Mouse (Mus musculus) common myeloid progenitor, adult 5-6 weeks (primary cell): ENCODE measurements around the gene 3110082J24Rik. TPM values are rescaled to one million over a fixed set of nuclear protein-coding genes. Genes with fewer than 3 reads are reported as not detected.

Experiments used
- ATAC-seq: replicated peaks from 2 replicates; pipeline ENCODE4 v1.8.0; 2016; ENCODE audit warnings: low read depth, mild to moderate bottlenecking, moderate TSS enrichment, inconsistent platforms; ENCODE audit not compliant: poor library complexity, severe bottlenecking
- total RNA-seq: library from RNA; stranded (forward); fragments of 200-1000, 187-1606 nt; gene quantifications from 2 replicates; pipeline ENCODE4 v1.2.3, GENCODE M21; 2017

The 3110082J24Rik gene
- total RNA-seq: not detected in 2 replicates

DNA sequence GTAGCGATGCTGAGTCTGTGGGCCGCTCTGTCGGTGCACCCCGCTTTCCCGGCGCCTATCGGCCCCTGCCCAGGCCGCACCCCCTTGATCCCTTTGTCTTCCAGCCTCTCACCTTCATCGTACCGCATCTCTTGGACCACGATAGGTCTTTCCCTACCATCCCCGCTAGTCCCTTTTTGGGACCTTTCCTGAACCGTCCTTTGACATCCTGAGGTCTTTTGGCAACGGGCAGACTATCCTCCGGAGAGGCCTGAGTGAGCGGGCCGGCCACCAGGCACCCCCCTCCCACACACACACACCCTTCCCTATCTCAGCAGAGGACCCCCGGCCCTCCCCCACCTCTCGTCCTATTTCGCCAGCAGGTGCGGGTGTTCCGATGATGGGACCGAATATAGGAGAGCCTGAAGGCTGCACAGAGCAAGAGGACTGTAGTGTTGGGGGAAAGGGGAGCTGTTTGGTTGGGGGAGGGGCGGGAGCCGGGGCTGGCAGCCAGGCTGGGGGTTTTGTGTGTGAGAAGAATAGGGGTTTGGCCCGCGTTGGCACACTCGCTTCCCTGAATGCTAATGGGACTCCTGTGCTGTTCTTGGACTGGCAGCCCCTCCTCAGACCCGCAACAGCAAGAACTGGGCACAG, at the start of gene 3110082J24Rik:
3110082J24Rik (minus strand) TSS at position 419 of the 633 bp plus-strand sequence.
- ATAC-seq: no peak

DNA sequence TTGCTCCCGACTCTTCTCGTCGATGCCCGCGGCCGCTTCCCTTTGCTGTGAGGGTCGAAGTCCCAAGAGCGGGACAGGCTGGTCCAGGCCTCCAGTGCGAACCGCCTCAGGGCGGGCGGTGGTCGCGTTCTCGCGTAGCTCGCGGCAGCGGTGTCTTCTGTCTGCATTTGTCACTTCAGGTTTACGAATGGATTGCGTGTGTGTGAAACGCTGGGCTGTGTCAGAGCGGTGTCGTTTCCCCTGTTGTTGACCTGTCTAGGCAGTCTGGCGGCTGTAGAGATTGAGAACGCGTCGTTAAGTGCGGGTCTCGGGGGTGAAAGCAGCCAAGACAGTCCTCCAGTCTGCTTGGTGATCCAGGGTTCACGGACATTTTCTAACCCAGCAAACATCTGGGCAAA, 49.5 kb upstream of the 3110082J24Rik start:
- ATAC-seq: peak; percentile 24; the same call in 1 of the 2 replicates

DNA sequence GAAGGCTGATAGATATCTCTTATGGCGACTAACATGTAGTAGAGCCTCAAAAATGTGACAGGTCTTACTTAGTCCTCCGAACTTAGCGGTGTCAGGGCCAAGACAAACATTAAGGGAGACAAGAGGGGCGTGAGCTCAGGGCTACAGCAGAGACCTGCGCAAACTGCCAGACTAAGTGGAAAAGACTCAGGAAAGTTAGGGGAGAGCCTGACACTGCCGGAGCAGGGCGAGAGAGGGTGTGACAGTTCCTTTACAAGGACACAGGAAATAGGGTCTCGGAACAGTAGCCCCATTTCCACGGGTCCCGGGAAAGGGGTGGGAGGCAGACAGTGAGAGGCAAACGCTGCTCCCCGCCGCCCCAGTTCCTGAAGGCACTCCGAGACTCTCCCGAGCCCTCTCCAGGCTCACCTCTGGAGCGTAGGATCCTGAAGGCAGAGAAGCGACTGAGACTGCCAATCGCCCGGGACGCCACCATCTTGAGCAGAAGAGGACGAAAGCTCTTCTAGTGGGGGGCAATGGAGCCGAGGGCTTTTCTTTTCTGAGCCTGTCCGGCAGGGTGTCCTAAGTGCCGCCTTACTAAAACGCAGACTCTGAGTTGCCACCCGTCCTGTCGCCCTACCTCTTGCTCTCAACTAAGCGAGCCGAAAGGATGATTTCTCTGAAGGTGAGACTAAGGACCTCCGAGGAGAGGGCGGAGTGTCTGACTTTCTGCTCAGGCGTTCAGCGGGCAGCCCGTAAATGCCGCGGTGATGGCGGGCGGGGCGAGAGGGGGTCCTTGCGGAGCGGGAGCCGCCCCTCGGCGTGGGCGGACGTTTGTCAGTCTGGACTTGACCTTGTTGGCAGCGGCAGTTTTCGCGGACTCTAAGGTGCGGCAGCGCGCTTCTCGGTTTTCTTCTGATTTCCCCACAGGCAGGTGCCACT, 48.8 kb upstream of the 3110082J24Rik start, which contains the start of the genes Hadha and Hadhb:
Hadha (minus strand) TSS at position 689 of the 921 bp plus-strand sequence.
Hadhb (plus strand) TSS at position 775 of the 921 bp plus-strand sequence.
- peak; percentile 90 for ATAC-seq

DNA sequence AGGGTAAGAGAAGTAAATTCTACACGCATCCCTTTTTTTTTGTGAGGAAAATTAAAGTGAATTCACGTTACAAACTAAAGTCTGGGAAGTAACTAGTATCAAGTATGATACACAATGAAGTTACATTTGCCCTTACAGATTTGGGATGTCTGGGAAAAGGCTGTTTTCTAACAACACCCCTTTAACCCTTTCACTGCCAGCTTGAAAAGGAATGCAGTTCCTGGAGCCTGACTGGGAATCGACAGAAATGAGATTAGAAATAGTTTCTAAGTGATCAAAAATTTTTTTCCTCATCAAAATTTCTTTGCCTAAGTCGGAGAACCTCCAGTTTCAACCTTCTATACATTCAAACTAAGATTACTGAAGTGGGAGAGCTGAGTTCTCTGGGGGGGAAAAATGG, 48.1 kb upstream of the 3110082J24Rik start:
- ATAC-seq: no peak

DNA sequence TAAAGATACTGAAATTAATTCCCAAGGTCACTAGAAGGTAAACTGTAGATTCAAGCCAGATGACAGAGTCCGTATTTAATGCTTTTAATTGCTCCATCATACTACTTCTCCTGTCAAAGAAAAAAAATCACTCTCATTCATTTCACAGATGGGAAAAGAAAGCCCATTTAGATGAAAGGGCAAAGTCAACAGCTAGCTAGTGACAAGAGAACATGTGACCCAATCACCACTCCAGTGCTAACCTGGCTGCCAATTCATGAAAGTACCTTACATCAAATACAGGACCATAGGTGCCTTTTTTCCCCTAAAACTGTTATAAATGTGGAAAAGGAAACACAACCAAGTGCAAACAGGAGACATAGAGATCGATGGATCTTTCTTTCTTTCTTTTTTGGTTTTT, 47.3 kb upstream of the 3110082J24Rik start:
- no peak for ATAC-seq

DNA sequence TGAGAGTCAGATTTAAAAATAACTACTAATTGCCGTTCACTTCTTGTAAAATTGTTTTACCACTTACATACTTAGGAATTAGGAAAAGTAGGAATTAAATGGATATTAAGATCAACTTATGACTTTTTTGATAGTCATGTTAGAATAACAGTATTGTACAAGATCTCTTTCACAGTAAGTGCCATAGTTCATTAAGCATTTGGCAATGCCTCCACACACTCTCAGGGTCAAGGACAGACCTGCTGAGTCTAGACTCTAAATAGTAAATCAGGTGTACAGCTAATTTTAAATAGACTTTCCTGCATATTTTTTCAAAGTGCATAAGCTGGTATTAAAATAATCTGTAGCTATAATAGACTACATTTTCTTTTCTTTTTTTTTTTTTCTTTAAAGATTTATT, 46.5 kb upstream of the 3110082J24Rik start:
- no peak for ATAC-seq

DNA sequence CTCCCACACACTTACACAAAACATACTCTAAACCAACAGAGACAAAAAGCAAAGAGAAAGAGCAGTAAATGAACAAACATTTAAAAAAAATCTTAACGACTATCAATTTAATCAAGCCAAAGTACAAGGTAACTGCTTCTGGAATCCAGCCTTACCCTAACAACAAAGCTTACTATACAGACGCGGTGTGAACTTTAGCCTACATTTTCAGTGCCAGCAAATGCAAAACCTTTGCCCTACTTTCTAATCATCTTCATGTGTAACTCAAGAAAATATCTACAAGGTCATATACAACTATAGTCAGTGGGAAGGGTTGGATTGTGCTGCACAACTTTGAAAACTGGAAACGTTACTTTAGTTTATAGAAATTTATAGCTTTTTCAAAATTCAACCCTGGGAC, 46.1 kb upstream of the 3110082J24Rik start:
- no peak for ATAC-seq

DNA sequence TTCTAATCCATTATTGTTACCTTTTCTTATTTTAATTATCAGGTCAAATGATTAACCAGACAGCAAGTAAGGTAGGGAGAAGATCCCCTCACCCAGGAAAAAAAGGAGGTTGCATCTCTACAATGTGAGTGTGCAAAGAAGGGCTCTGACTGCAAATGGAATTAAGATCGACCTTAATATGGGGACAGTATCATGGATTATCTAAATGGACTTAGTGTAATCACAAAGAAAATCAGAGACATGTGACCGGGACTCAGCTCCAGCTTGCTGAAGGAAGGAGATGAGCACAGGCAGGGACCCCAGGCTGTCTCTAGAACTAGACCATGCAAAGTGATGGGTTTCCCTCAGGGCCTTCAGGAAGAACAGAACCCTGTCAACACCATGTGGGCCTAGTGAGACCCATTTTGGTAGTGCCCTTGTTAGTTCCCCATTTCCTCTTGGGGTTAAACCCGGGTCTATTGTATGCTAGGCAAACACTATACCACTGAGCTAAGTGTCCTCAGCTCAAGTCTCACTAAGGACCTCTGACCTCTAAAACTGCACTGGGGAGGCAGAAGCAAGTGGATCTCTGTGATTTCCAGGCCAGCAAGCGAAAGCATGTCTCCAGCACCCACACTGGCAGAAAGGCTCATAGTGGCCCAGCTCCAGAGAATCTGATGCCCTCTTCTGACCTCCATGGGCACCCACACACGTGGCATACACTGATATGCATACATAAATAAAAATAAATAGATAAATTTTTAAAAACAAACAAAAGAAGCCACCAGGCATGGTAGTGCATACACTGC, 42.4 kb upstream of the 3110082J24Rik start:
- no peak for ATAC-seq

DNA sequence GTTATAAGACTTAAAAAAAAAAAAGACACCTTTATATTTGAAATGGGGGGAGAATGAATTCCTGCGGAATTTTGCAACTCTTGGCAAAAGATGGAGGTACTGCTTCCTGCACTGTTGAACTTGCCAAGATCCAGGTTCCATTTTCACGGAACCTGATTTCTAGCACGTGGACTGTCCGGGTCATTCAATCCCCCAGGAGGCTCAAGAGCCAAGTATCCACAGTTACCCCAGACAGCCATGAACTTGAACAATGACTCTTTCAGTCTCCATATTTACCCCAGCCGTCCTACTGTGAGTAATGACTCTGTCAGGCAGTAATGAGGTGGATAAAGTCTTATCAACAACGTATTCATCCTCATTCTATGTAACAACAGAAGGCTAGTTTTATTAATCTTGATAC, 40.6 kb upstream of the 3110082J24Rik start:
- ATAC-seq: no peak

DNA sequence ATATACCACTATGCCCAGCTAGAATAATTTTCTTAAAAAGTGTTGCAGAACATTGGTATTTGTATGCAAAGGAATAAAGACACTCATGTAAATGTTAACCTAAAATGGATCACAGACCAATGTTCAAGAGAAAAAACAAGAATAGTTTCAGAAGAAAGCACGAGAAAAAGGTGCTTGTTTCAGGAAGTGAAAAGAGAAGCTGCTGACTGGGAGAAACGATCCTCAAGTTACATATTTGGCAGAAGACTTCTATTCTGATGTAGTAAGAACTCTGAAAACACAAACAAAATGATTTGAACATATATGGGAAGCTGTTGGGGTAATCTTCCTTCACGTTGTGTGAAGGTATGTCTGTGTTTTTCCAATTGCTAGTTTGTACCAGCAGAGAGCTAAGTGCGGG, 32.3 kb upstream of the 3110082J24Rik start:
- ATAC-seq: no peak

DNA sequence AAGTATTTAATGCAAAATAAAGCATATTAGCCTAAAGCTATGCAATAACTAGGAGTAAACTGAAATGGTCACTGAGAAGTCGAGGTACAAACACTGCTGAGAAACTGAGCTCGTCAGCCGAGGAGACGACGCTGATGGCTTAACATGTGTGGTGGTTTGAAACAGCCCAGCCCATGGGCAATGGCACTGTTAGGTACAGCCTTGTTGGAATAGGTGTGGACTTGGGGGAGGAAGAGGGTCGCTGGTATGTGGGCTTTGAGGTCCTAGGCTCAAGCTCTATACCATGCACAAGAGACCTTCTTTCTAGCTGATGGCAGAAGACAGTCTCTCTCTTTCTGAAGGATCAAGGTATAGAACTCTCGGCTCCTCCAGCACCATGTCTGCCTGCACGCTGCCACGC, 31.4 kb upstream of the 3110082J24Rik start:
- no peak for ATAC-seq

DNA sequence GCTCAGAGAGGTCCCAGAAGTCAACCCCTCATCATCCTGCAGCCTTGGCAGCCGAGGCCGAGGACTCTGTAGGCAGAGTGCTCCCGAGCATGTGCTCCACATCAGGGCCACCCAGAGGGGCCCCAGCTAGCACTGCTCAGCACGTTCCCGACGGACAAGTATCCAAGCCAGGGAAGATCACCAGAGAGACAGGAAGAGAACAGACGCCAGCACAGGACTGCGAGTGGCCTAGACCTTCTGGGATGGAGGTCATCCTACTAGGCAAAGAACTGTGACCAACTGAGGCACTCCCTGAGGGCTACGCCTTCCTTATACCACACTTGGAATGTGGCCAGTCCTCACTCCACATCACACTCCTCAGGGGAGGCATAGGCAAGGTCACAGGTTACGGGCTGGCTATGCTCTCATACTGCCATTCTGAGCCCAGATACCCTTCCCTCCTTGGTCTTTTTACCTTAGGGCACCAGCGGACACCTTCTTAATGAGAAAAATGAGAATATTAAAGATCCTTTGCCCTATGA, 29.9 kb upstream of the 3110082J24Rik start:
- no peak for ATAC-seq

DNA sequence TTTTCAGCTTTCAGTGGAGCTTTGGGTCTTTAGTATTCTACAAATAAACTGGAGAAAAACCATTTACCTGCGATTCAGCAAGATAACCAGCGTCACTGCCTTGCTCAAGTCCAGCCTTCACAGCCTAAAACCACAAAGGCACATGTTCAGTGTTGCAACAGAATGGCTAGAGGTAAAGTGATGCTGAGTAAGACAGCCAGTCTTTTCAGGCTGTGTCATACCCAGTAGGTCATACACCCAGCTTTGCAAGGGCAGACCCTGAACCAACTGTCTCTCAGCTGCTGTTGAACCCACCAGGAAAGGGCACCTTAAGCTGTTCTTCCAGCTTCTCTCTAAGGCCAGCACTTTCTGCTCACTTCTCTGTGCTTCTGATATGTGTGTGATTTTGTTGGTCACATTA, 26.3 kb upstream of the 3110082J24Rik start:
- no peak for ATAC-seq

DNA sequence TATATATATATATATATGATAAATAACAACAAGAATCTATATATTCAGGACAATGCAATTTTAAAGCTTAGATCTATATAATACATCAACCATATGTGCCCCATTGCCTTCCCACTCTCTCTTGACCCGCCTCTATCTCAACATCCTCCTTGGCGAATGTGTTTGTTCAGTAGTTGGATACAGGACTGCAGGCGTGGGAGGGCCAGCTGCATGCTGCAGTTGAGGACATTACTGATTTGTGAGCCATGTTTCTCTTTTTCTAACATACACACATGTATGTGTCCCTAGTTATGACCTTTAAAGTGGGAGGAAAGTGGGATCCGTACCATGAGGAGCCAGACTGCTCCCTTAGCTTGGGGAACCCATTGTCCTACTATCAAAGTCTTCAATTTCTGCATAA, 25.4 kb upstream of the 3110082J24Rik start:
- ATAC-seq: no peak

DNA sequence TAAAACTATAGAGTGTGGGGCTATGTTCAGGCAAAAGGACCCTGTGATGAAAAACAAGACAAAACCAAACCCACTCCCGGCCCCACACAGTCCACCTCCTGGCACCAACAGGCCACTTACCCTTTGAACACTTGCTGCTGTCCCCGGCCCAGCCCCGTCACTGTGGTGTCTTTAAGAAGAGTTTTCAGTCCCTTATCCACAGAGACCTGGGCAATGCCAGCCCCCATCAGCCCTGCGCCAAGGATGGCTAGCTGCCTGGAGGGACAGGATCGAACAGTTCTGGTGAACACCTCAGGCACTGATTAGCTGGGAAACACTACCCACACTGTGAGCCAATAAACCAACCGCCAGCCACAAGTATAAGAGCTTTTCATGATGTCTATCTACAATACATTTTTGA, 22.8 kb upstream of the 3110082J24Rik start:
- no peak for ATAC-seq

DNA sequence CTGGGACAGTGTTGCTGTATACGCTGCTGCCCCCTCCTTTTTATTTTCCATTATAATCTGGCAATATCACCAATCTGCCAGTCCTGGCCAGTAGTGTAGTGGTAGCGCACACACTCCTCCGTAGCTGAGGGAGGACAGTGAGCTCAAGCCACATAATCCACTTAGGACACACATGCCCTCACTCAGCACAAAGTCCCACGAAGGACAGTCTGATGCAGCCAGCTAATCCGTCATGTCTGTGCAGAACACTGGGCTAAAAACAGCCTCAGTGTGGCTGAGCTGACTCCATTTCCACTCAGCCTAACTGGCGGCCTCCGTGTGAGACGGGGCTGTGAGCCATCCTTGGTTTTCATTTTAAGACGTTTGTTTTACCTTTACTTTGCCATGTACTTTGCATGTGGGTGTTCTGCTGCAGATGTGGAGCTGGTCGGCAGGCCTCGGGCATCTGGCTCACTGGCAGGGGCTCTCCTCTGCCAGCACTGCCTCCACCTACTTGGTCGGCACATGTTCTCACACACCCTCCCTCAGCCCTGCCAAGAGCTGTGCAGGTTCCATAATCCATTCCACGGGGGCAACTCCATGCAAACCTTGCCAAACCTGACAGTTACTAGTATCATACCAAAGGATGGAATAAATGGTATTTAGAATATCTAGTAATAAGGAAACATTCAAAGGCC, 22.2 kb upstream of the 3110082J24Rik start:
- ATAC-seq: no peak

DNA sequence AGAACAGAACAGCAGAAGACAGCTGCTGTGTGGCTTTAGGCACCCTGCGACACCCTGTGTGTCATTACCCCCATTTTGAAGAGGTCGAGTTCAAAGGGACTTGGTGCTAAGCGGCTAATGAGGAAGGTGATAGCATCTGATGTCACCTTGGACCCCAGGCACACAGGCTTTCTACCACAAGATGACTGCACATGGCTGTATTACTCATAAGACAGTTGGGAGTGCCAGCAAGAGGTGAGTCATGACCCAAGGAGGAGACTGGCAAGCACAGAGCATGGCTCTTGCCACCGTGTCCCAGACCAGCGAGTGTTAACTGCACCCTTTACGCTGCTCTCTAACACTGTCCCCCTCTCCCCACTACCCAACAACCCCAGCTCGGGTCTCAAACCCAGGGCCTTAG, 20.9 kb upstream of the 3110082J24Rik start:
- ATAC-seq: no peak

DNA sequence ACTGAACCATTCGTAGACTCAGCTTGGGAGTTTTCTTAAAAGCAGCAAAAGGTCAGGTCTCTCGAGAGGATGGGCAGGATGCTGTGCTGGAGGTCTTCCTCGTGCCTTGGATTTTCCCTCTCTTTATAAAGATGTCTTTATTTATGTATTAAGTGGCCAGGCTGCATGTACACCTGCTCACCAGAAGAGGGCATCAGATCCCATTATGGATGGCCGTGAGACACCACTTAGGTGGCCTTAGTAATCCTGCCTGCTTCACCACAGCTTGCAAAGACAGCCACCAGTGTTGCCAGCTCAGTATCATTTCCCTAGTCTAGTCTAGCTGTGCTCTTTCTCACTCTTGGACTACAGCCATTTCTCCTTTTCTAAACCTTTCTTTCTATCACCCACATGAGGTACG, 19.7 kb upstream of the 3110082J24Rik start:
- ATAC-seq: peak; percentile 83

DNA sequence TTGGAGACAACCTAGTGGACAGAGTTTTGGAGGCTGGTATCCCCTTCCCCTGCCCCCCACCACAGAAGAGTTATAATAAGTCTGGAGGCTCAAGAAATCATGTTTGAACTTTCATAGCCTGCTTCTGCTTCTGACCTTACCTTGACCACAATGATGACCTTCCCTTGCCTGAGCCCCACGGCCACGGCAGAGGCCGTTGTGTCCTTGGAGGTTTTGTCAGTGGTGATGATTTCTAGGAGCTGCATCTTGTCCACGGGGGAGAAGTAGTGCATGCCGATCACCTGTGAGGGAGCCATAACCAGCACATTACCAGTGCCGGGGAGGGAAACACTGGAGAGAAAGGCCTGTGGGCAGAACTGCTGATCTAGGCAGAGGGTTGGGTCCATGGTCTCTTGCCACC, 16.6 kb upstream of the 3110082J24Rik start:
- ATAC-seq: no peak

DNA sequence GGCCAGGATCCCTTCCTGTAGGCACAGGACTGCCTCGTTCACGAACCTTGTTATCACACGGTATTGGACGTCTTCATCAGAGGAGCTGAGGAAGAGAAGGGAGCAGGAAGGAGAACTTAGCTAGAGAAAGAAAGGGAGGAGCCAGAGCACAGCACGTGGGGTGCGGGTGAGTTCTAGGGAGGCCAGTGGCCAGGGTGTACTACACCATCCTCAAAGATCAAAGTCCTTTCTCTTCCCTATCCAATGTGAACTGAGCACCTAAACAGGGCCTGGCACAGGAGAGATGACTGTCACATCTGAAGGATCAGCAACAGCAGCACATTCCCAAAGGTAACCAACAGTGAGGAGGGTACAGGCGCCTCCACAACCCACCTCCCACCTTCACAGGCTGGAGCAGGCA, 14.2 kb upstream of the 3110082J24Rik start:
- no peak for ATAC-seq
